Mouse (Mus musculus): ENCODE results near the gene Ndufa13. TPM values are rescaled to one million over a fixed set of nuclear protein-coding genes. Genes with fewer than 3 reads are reported as not detected.

Gene Ndufa13
- polyA plus RNA-seq, 2 experiments = 44.8 to 109 TPM

- Histone ChIP-seq H3K36me3 (replicated peaks; ENCODE audit: control insufficient read depth, insufficient read depth, low read depth) (peaks cover 20% of the 10 kb centered on the region), H3K4me2 (ENCODE audit: low read depth) (no peak overlapping the region), H3K9me3 (ENCODE audit: control insufficient read depth, low read length) (no peaks in the 10 kb centered on the region), H3K9ac (replicated peaks) (no peak overlapping the region), H3K4me1 (replicated peaks; ENCODE audit: control insufficient read depth in 2 of 2, insufficient read depth in 2 of 2, low read length in 1 of 2) (peaks cover 0 to 39% of the 10 kb centered on the region in 2 experiments; a peak in 3 of 4 replicates), H3K27me3 (ENCODE audit: control insufficient read depth, insufficient read depth, low read length) (no peaks in the 10 kb centered on the region), H3K27ac (no peak overlapping the region), H3K4me3 (ENCODE audit: insufficient read depth in 1 of 2, low read depth in 2 of 2, low read length in 2 of 2) (no peak overlapping the region)
- DNase-seq (ENCODE audit: low read depth in 3 of 3, low spot score in 3 of 3) = no peak
- ATAC-seq (ENCODE audit: insufficient read depth) = no peak
- WGBS (ENCODE audit: insufficient replicate concordance) = 40% methylated on average over 6 of the region's 6 CpGs
- TF ChIP-seq CTCF (IDR thresholded peaks at IDR 0.05; ENCODE audit: low read depth) (no peak), EP300 (IDR thresholded peaks at IDR 0.05; ENCODE audit: low read depth) (no peak)
Measured at GRCm38 (mm10) chr8:69938245-69938982, 36.1 kb upstream of the Ndufa13 start.

GRCm38 (mm10) chr8:69937466-69937865 lies 35.1 kb upstream of the Ndufa13 start:
- ATAC-seq (ENCODE audit: insufficient read depth) (no peak), DNase-seq (ENCODE audit: low read depth in 3 of 3, low spot score in 3 of 3) (no peak)
- no peaks in the 10 kb centered on the region for H3K27me3 ChIP-seq (ENCODE audit: control insufficient read depth, insufficient read depth, low read length)
- H3K4me1 ChIP-seq (replicated peaks; ENCODE audit: control insufficient read depth in 2 of 2, insufficient read depth in 2 of 2, low read length in 1 of 2) = peaks cover 0 to 38% of the 10 kb centered on the region in 2 experiments; a peak in 3 of 4 replicates
- H3K4me2 ChIP-seq (ENCODE audit: low read depth) = no peak overlapping the region
- H3K27ac ChIP-seq = no peak overlapping the region
- WGBS (ENCODE audit: insufficient replicate concordance) = 48% methylated on average over 3 of the region's 3 CpGs
- no peak overlapping the region for H3K4me3 ChIP-seq (ENCODE audit: insufficient read depth in 1 of 2, low read depth in 2 of 2, low read length in 2 of 2)
- peaks cover 20% of the 10 kb centered on the region for H3K36me3 ChIP-seq (replicated peaks; ENCODE audit: control insufficient read depth, insufficient read depth, low read depth)
- no peaks in the 10 kb centered on the region for H3K9me3 ChIP-seq (ENCODE audit: control insufficient read depth, low read length)
- H3K9ac ChIP-seq (replicated peaks) = no peak overlapping the region
- TF ChIP-seq CTCF (IDR thresholded peaks at IDR 0.05; ENCODE audit: low read depth) (no peak), EP300 (IDR thresholded peaks at IDR 0.05; ENCODE audit: low read depth) (no peak)

- Histone ChIP-seq H3K9me3 (ENCODE audit: control insufficient read depth, low read length) (no peaks in the 10 kb centered on the region), H3K36me3 (replicated peaks; ENCODE audit: control insufficient read depth, insufficient read depth, low read depth) (peaks cover 20% of the 10 kb centered on the region), H3K4me2 (ENCODE audit: low read depth) (no peak overlapping the region), H3K27me3 (ENCODE audit: control insufficient read depth, insufficient read depth, low read length) (no peaks in the 10 kb centered on the region), H3K27ac (no peak overlapping the region; the same call in 1 of the 2 replicates), H3K4me3 (ENCODE audit: insufficient read depth in 1 of 2, low read depth in 2 of 2, low read length in 2 of 2) (no peak overlapping the region), H3K4me1 (replicated peaks; ENCODE audit: control insufficient read depth in 2 of 2, insufficient read depth in 2 of 2, low read length in 1 of 2) (peaks cover 0 to 38% of the 10 kb centered on the region in 2 experiments; a peak in 3 of 4 replicates), H3K9ac (replicated peaks) (no peak overlapping the region)
- TF ChIP-seq CTCF (IDR thresholded peaks at IDR 0.05; ENCODE audit: low read depth) = no peak
- TF ChIP-seq EP300 (IDR thresholded peaks at IDR 0.05; ENCODE audit: low read depth) = no peak
- ATAC-seq (ENCODE audit: insufficient read depth) (peak; percentile 49), DNase-seq (ENCODE audit: low read depth in 3 of 3, low spot score in 3 of 3) (peak in 2 of 3 experiments; percentile 19 to 37)
- WGBS (ENCODE audit: insufficient replicate concordance) = 68% methylated on average over 7 of the region's 7 CpGs
Measured at GRCm38 (mm10) chr8:69936050-69936794, 33.9 kb upstream of the Ndufa13 start.

GRCm38 (mm10) chr8:69935431-69935830 lies 33.1 kb upstream of the Ndufa13 start:
- no peaks in the 10 kb centered on the region for H3K27me3 ChIP-seq (ENCODE audit: control insufficient read depth, insufficient read depth, low read length)
- ATAC-seq (ENCODE audit: insufficient read depth) (no peak), DNase-seq (ENCODE audit: low read depth in 3 of 3, low spot score in 3 of 3) (no peak)
- H3K9ac ChIP-seq (replicated peaks) = no peak overlapping the region
- H3K9me3 ChIP-seq (ENCODE audit: control insufficient read depth, low read length) = no peaks in the 10 kb centered on the region
- peaks cover 0 to 31% of the 10 kb centered on the region in 2 experiments; a peak in 3 of 4 replicates for H3K4me1 ChIP-seq (replicated peaks; ENCODE audit: control insufficient read depth in 2 of 2, insufficient read depth in 2 of 2, low read length in 1 of 2)
- H3K4me2 ChIP-seq (ENCODE audit: low read depth) = no peak overlapping the region
- H3K27ac ChIP-seq = no peak overlapping the region
- H3K36me3 ChIP-seq (replicated peaks; ENCODE audit: control insufficient read depth, insufficient read depth, low read depth) = peaks cover 20% of the 10 kb centered on the region
- H3K4me3 ChIP-seq (ENCODE audit: insufficient read depth in 1 of 2, low read depth in 2 of 2, low read length in 2 of 2) = no peak overlapping the region
- no peak for TF ChIP-seq EP300 (IDR thresholded peaks at IDR 0.05; ENCODE audit: low read depth)
- TF ChIP-seq CTCF (IDR thresholded peaks at IDR 0.05; ENCODE audit: low read depth) = no peak
- WGBS (ENCODE audit: insufficient replicate concordance) = 87% methylated on average over 3 of the region's 3 CpGs

GRCm38 (mm10) chr8:69934582-69934981 lies 32.2 kb upstream of the Ndufa13 start:
- Histone ChIP-seq H3K4me2 (ENCODE audit: low read depth) (no peak overlapping the region), H3K27ac (no peak overlapping the region), H3K27me3 (ENCODE audit: control insufficient read depth, insufficient read depth, low read length) (no peaks in the 10 kb centered on the region), H3K4me3 (ENCODE audit: insufficient read depth in 1 of 2, low read depth in 2 of 2, low read length in 2 of 2) (no peak overlapping the region), H3K4me1 (replicated peaks; ENCODE audit: control insufficient read depth in 2 of 2, insufficient read depth in 2 of 2, low read length in 1 of 2) (peaks cover 0 to 23% of the 10 kb centered on the region in 2 experiments; a peak in 2 of 4 replicates), H3K36me3 (replicated peaks; ENCODE audit: control insufficient read depth, insufficient read depth, low read depth) (peaks cover 20% of the 10 kb centered on the region), H3K9me3 (ENCODE audit: control insufficient read depth, low read length) (no peaks in the 10 kb centered on the region), H3K9ac (replicated peaks) (no peak overlapping the region)
- TF ChIP-seq CTCF (IDR thresholded peaks at IDR 0.05; ENCODE audit: low read depth) = no peak
- no peak for TF ChIP-seq EP300 (IDR thresholded peaks at IDR 0.05; ENCODE audit: low read depth)
- DNase-seq (ENCODE audit: low read depth in 3 of 3, low spot score in 3 of 3) (no peak), ATAC-seq (ENCODE audit: insufficient read depth) (no peak)
- 70% methylated on average over 5 of the region's 5 CpGs for WGBS (ENCODE audit: insufficient replicate concordance)
